Mouse (Mus musculus): ENCODE results near the gene Stra6.

The Stra6 gene

DNA sequence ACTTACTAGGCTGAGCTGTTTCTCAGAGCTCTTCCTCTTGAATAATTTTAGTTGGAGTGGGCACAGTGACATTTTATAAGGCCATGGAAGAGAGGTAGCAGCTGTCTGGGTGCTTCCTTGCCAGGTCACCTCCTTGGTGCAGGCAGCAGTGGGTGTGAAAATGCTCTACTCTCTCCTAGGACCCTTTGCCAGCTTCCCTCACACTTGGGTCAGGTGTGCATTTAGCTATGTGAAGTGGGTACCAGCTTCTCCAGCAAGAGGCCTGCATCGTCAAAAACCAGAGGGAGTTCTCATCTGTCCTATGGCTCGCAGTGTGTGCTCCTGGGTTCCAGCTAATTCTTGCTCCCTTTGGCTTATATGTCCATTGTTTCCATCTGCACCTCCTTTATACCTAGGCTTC, 115.8 kb downstream of the Stra6 start:
- no peak for DNase-seq

DNA sequence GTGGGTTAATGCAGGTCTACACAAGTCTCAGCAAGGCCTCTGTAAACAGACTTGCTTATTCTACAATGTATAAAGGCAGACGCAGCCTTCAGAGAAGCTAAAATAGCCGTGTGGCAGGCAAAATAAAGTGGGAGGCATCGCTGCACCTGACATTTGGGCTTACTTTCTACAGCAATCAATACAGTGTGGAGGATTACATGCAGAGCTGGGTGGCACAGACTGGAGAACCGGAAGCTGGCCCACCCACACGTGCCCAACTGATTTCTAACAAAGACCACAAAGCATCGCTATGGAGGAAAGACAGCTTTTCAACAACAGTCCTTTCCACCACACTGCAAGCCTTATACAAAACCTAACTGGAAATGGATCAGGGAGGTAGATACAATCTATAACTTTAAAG, 120.9 kb downstream of the Stra6 start:
- no peak for DNase-seq

DNA sequence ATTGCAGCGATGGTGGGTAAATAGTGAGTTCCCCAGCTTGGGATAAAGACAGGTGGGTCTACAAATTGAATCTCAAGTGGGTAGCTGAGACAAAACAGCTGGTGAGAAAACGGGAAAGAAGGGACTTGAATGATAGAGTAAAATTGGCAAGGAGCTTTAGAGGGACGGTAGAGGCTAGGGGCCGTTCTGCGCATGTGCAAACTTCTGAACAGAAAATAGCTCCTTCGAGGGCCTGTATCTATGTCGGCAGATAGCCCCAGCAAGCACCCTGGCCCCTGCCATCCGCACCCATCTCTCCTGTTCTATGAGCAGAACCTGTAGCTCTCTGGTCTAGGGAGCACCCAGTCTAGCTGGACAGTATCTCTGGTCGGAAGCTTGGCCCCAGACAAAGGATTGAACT, 130.6 kb downstream of the Stra6 start:
- no peak for DNase-seq

DNA sequence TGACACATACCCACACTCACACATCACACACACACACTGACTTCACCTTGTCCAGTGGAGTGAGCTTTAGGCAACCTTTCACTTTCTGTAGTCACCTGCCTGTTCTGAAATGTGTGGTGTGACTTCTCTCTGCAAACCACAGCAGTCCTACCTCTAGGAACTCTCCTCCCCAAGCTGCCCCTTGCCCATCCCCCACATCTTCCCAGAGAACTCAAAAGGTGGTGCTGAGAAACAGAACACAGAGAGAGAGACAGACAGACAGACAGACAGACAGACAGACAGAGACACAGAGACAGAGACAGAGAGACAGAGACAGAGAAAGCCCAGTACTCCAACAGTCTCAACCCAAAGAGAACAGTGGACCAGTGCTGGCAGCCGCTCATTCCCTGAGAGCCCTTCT, 132.1 kb downstream of the Stra6 start:
- DNase-seq = no peak

DNA sequence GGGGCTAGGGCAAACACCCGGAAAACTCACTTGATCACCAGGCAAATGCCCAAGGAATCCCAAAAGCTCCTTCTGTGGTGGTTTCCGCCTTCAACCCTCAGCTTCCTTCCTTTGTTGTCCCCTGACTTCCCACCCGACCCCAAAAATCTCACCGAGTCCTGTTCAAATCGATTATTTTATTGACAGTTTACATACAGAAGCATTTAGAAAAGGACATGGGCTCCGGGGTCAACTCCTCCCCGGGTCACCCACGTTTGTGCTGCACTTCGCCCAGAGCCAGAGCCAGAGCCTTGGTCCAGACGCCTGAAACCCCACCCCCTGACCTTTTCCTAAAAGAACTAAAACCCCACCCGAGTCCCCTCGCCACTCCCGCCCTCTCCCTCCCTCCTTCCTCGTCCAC, 132.6 kb downstream of the Stra6 start:
- DNase-seq = no peak

DNA sequence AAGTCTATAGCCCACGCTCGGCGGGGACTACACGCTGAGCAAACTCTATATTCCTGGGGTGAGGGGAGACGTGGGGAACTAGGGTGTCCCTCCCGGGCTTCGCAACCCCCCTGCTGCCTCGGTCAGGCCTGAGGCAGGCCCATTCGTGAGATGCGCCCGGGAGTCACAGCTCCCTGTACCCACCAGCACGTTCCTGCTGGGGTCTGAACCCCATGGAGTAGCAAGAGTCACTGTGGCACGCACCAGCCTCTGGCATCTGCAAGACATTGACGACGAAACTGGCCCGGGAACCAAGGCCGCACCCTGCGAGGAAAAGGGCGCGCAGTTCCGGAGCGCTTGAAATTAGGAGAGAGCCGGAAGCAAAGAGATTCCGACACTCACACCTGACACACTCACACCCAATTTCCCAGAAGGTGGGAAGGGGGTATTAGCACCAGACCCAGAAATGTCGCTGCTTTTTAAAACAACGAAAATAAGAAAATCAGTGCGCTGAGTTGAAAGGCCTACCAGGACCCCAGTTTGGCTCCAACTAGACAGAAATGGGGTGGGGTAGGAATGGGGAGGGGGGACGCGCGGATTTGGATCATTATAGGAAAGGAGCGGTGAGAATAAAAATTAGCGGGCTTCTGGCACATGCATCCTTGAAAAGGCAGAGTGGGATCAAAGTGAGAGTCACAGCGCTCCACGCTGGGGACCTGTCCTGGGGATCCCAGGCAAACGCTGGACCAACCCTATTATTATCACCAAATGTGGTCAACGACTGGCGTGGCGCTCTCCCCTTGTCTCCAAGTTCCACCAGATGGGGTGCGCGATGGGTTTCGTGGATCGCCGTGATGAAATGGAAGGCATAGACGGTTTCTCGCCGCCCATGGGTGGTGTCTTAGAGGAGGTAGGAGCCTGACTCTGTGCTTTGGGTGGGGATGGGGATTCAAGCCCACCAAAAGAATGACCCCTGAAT, 133.3 kb downstream of the Stra6 start:
- DNase-seq = no peak

DNA sequence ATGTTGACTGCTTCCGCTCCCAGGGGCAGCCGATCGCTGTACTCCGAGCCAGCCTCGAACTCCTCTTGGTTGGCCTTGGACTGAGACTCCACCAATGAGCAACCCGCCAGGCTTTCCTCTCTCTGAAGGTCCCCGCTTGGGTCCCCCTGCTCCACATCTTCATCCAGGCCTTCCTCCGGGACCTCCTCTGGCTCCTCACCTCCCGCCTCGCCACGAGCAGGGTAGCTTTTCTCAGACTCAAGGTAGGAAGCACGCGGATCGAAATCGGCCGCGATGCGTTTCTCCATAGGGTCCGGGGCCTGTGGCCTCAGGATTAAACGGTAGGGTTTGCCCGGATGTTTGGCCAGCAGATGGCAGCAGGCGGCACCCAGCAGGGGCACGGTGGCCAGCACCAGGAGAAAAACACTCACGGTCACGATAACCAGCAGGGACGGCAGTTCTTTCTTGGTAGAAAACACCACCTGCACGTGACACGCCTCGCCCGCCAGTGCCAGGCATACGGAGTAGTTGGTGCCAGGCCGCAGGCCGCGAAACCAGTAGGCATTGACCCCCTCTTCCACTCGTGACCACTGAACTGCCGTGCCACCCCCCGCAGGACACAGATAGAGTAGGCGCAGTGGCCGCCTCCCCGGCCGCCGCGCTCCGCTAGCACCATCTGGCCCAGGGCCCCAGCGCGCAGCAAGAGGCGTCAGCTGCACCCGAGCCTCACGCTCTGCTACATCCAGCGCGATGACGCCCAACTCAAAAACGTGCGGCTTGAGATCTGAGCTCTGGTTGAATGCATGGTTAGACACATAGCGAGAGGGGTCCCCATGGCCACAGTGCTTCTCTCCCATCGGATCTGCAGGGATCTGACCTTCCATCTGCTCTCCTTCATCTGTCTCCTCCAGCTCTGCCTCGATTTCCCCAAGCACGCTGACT, 134.5 kb downstream of the Stra6 start:
- peak; percentile 59 for DNase-seq

DNA sequence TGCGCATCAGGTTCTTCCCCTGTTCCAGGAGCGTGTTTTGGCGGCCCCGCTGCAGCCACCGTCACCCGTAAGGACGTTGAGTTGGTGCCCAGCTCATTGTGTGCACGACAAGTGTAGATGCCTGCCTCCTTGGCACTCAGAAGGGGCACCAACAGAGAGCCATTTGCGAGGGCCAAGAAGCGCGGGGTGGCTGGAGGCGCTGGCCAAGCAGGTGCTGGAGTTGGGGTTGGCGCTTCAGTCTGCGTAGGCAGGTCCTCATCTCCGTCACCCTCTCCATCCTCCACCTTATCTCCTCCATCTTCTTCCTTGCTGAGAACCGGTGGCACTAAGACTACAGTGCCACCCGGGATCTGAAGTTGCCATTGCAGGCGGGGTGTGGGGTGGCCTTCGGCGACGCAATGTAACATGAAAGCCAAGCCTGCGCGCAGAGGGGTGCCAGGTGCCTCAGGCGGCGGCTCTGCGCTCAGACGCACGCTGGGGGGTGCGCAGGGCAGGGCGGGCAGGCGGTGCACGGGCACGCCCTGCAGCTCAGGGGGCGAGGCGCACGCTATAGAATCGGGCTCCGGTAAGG, 135.3 kb downstream of the Stra6 start:
- DNase-seq = no peak

DNA sequence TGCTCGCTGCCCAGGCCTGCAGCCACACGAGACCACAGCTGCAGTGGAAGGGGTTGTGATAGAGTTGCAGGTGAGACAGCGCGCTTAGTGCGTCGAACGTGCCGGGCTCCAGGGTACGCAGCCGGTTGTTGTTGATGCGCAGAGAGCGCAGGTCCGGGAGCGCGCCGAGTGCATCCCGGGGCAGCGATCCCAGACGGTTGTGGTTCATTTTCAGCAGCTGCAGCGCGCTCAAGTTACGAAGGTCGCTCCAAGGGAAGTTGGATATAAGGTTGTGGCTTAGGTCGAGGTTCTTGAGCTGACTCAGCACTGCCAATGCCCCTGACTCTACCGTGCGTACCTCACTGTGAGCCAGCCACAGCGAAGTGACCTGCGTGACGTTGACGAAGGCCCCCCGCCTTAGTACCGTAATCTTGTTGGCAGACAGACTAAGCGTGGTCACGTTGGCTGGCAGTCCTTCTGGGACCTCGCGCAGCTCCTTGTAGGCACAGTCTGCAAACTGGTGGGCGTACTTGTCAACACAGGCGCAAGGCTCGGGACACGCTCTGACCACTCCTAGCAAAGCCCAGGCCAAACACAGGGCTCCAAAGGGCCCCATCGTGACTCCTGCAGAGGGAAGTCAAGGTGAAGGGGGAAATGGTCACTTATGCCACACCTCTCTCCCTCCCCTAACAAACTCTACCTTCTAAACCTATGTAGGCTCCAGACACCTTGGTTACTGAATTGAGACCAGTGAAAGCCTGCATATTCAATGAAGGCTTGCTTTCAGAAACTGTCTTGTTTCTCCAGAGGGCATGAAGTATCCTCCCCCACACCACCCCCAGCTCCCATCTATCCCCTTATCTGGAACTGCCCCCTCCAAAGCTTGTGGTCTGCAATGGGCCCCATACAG, 136.0 kb downstream of the Stra6 start:
- DNase-seq = no peak

DNA sequence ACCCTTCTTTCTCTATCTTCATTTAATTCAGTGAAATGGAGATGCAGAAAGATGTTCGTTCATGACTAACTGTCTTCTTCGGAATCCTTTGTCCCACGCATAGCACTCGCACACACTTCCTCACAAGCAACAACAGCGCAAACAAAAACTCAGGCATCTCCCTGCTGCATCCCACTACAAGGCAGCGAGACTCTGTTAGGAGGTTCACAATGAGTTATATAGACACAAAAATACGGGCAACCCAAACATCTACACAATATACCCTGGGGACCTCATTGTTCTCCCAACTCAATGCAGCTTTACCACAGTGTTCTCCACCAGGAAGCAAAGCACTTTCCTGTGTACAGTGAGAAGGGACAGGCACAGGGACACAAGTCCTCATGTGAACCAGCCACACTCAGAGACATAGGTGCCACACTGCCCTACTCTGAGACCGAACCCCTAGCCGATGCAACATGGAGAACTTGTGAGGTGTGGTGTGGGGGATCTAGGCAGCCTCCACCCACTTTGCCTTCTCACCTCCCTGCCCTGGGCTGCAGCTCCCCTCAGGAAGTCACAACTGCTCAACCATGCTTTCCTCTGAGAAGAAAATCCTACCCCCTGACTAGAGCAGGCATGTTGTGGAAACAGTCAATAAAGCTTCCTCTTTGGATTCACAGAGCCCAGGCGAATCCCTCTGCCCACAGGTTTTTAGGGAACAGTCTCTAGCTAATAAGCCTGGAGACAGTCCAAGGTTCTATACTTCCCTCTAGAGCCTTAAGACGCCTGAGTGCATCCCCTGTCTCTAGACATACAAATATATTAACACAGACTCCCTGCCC, 136.9 kb downstream of the Stra6 start:
- DNase-seq = no peak

DNA sequence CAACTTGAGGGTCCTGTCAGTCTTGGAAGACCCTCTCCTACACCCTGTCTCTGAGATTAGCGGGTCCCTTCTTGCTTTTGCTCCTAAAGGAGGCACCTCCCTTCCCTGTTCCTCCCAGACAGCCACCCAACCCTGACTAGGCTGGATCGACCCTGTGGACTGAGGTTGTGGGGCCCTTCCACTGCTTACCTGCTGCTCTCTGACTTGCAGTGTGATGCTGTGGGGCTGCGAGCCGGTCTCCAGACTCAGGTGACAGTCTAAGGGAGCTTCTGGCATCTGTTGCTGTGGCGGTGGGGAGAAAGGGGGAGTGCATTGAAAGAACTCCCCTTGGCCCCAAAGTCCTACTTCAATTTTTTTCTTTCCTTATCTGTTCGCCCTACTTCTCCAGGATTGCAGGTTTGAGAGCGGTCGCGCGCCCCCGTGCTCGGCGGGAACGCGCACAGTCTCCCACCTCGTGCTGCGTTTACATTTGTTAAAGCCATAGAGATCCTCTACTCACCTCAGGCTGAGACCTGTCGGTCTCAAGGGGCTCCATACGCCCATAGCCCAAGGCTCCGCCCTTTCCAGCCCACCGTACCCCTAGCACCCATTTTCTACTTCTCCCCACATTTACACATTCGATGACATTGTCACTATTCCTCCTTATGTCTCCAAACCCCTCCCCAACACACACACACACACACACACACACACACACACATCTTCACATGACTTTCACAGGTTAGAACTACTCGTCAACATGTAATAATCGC, 137.7 kb downstream of the Stra6 start:
- no peak for DNase-seq

DNA sequence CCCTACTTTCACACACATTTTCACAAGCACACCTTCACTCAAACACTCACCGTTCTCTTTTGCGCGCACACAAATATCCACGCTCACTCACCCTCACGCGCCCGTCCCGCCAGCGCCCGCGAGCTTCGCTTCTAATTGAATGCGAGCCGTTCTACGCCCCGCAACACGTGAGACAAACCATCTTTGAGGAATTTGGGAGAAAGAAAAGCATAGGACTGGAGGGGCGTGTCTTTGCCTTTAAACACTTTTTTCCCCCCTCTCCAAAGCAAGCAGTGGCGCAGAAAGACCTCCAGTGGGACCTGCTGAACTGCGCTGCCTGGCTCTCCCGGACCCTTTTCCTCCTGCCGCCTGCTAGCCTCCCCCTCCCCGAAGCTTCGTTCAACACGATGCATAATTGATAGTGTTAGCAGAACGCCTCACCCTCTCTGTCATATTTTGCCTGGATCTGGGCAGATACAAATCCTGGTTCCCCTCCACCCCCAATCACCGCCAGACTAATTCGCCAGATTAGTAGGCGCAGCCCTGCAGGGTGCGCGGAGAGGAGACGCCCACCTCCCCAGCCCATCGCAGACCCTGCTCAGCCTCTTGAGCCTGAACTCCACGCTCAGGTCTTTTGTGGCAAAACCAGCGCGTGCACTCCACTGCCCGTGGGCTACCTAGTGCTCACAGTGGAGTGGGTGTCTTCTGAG, 138.4 kb downstream of the Stra6 start:
- no peak for DNase-seq

DNA sequence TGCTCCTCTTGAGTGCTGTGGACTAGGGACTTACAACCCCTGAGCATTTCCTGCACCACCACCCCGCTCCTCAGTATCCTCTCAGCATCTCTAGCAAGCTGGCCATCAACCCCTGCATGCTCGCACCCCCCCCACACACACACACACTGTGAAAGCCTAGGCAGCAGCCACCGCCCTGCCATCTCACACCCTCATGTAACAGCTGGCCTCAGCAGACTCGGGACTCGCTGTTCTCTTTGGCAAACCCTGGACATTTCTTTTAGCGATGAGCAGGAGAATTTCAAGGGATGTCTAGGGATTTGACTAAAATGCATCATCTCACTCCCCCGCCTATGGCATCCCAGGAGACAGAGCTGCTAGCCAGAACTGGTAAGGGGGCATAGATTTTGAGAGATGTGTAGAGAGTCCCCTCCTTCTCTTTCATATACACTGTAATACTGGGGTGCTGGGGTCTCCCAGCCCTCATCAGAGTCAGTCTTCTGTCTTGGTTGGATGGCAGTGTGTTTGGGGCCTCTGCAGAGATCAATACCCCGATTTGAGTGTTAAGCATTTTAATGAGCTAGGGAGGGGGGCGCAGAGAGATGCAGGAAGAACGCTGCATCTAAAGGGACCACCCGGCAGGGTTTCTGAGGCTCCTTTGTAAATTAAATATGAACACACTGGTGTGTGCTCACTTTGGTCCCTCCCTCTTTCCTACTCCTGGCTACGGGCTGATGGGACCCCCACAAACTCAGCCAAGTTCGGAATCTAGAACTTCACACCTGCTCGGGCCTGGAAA, 139.3 kb downstream of the Stra6 start:
- no peak for DNase-seq

Measured in lung, postnatal 36 days (tissue).